Mouse (Mus musculus) heart, embryonic 15.5 days (tissue): Measurements from ENCODE around the gene Atg2a. TPM values are rescaled to one million over a fixed set of nuclear protein-coding genes. Genes with fewer than 3 reads are reported as not detected.
A peak's percentile ranks its signal among the peaks of the same experiment; 100 is the strongest.

Experiments used
- ATAC-seq: fragments of 200-750 bp; cut with Nextera tagmentation; replicated peaks from 2 replicates; pipeline ENCODE4 v1.8.0; 2017; ENCODE audit warnings: low read depth, moderate TSS enrichment; ENCODE audit not compliant: insufficient number of reproducible peaks, insufficient read depth, low FRiP score
- H3K27ac ChIP-seq: fragments of 300-500 bp; sonication (generic); 2 replicates; pipeline ENCODE4 v1.5.1; 2015; ENCODE audit warnings: mild to moderate bottlenecking, inconsistent platforms
- H3K27me3 ChIP-seq: fragments of 300-500 bp; sonication (generic); 2 replicates; pipeline ENCODE4 v1.6.1; 2015; ENCODE audit warnings: inconsistent platforms
- H3K36me3 ChIP-seq: fragments of 300-500 bp; sonication (generic); 2 replicates; pipeline ENCODE4 v1.6.1; 2015; ENCODE audit warnings: mild to moderate bottlenecking, inconsistent platforms
- H3K4me1 ChIP-seq: fragments of 300-500 bp; sonication (generic); replicated peaks from 2 replicates; pipeline ENCODE4 v1.6.1; 2015; ENCODE audit warnings: inconsistent platforms
- H3K4me2 ChIP-seq: fragments of 300-500 bp; sonication (generic); 2 replicates; pipeline ENCODE4 v1.6.1; 2015; ENCODE audit warnings: inconsistent platforms, mild to moderate bottlenecking, moderate library complexity
- H3K4me3 ChIP-seq: fragments of 300-500 bp; sonication (generic); 2 replicates; pipeline ENCODE4 v1.5.1; 2015; ENCODE audit warnings: mild to moderate bottlenecking, inconsistent platforms
- H3K9ac ChIP-seq: fragments of 300-500 bp; sonication (generic); 2 replicates; pipeline ENCODE4 v1.6.1; 2015; ENCODE audit warnings: mild to moderate bottlenecking, inconsistent platforms
- H3K9me3 ChIP-seq: fragments of 300-500 bp; sonication (generic); replicated peaks from 2 replicates; pipeline ENCODE4 v1.6.1; 2016; ENCODE audit warnings: inconsistent platforms
- WGBS: fragments of 180-500 bp; shearing (Covaris S2); methylation state at CpG from one replicate; pipeline ENCODE4 v1.1.7; 2015; ENCODE audit warnings: mixed read lengths; 5-methylcytosine and 5-hydroxymethylcytosine counted together
- polyA plus RNA-seq: library from polyadenylated mRNA; unstranded; fragments of >200 nt; fragmentation: Nextera tagmentation; extraction: Ambion mirVana; gene quantifications from 2 replicates; pipeline ENCODE4 v1.2.1, GENCODE M21; 2015

Gene Atg2a
- polyA plus RNA-seq = 6.7 and 10.0 TPM in 2 replicates

DNA sequence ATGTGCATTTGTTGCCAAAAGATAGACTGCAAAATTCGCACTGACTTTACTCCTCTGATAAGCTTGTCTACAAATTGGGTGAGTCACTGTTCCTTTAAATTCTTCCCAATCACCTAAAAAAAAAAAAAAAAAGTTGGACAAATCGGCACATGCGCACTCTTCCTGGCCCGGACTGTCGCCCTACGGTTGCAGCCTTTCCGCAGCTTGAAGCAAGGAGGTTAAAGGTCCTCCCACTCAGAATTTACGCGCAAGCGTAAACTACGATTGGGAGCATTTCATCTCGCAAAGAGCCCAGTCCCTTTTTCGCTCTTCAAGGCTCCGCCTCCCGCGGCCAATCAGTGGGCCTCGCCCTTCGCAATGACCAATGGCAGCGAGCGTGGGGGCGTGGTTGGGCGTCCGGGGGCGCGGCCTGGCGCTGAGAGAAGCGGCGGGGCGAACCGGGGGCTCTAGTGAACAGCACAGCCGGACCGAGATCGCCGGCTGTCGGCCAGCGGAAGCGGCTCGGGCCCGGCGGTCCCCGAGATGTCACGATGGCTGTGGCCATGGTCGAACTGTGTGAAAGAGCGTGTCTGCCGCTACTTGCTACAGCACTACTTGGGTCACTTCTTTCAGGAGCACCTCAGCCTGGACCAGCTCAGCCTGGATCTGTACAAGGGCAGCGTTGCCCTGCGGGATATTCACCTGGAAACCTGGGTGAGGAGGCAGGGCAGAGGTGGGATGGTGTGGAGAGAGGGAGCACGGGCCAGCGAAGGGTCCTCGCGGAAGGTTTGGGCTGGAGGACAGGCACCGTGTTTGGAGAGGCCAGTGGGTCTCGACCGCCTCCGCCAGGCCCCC is at the start of gene Atg2a:
Gene Atg2a, plus strand, starts transcription at position 395 of the 834 bp plus-strand sequence.
- under 1% methylated on average over 55 of the region's 55 CpGs for WGBS

GRCm38 (mm10) chr19:6204265-6204664 is 37.2 kb upstream of the Atg2a start:
- H3K4me1 ChIP-seq = no peaks in the 10 kb centered on the region
- H3K27ac ChIP-seq = no peak overlapping the region
- no peaks in the 10 kb centered on the region for H3K9me3 ChIP-seq
- H3K4me3 ChIP-seq = no peak overlapping the region
- no peak overlapping the region for H3K4me2 ChIP-seq
- no peak overlapping the region for H3K9ac ChIP-seq
- no peaks in the 10 kb centered on the region for H3K36me3 ChIP-seq
- no peaks in the 10 kb centered on the region for H3K27me3 ChIP-seq
- no peak for ATAC-seq
- 69% methylated on average over 2 of the region's 2 CpGs for WGBS

More for the DNA sequence above, at the start of gene Atg2a:
- no peaks in the 10 kb centered on the region for H3K27me3 ChIP-seq
- H3K27ac ChIP-seq = peak within 1 kb of the TSS; percentile 84
- peak within 1 kb of the TSS; percentile 94 for H3K9ac ChIP-seq
- H3K9me3 ChIP-seq = no peaks in the 10 kb centered on the region
- peaks cover 18% of the 10 kb centered on the region for H3K4me1 ChIP-seq
- H3K36me3 ChIP-seq = peaks cover 17% of the 10 kb centered on the region
- H3K4me3 ChIP-seq = peak within 1 kb of the TSS; percentile 86
- peak within 1 kb of the TSS; percentile 92 for H3K4me2 ChIP-seq
- peak; percentile 92 for ATAC-seq

GRCm38 (mm10) chr19:6206716-6207115 is 34.8 kb upstream of the Atg2a start:
- Histone ChIP-seq H3K9ac (no peak overlapping the region), H3K36me3 (no peaks in the 10 kb centered on the region), H3K9me3 (no peaks in the 10 kb centered on the region), H3K27ac (no peak overlapping the region), H3K4me3 (no peak overlapping the region), H3K4me2 (no peak overlapping the region), H3K4me1 (no peaks in the 10 kb centered on the region), H3K27me3 (no peaks in the 10 kb centered on the region)
- no peak for ATAC-seq
- WGBS = 63% methylated on average over 5 of the region's 5 CpGs

GRCm38 (mm10) chr19:6216046-6216705 is 25.3 kb upstream of the Atg2a start:
- Histone ChIP-seq H3K36me3 (no peaks in the 10 kb centered on the region), H3K9me3 (no peaks in the 10 kb centered on the region), H3K27me3 (no peaks in the 10 kb centered on the region), H3K4me3 (no peak overlapping the region), H3K27ac (no peak overlapping the region), H3K4me1 (no peaks in the 10 kb centered on the region), H3K9ac (no peak overlapping the region), H3K4me2 (no peak overlapping the region)
- 72% methylated on average over 6 of the region's 6 CpGs for WGBS
- ATAC-seq = no peak

DNA sequence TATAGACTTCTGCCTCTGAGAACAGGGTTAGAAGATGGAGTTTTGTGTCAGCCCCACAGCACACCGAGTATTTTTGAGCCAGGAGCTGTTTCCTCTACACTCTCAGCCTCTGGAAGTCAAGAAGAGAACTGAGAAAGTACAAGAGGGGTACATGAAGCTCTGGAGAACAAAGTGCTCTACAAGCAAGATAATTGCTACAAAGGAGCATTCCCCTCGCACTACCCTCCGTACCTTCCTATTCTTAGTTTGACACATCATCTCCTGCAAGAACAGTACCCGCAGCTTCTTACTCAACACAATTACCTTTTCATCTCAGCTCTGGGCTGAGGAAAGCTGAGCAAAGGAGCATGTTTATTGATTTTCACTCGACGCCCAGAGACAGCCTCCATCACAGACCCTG is 22.9 kb upstream of the Atg2a start:
- no peak overlapping the region for H3K9ac ChIP-seq
- no peak for ATAC-seq
- no peaks in the 10 kb centered on the region for H3K27me3 ChIP-seq
- H3K9me3 ChIP-seq = no peaks in the 10 kb centered on the region
- H3K36me3 ChIP-seq = no peaks in the 10 kb centered on the region
- WGBS = 51% methylated on average over 6 of the region's 6 CpGs
- H3K4me2 ChIP-seq = no peak overlapping the region
- no peak overlapping the region for H3K4me3 ChIP-seq
- no peak overlapping the region for H3K27ac ChIP-seq
- no peaks in the 10 kb centered on the region for H3K4me1 ChIP-seq

DNA sequence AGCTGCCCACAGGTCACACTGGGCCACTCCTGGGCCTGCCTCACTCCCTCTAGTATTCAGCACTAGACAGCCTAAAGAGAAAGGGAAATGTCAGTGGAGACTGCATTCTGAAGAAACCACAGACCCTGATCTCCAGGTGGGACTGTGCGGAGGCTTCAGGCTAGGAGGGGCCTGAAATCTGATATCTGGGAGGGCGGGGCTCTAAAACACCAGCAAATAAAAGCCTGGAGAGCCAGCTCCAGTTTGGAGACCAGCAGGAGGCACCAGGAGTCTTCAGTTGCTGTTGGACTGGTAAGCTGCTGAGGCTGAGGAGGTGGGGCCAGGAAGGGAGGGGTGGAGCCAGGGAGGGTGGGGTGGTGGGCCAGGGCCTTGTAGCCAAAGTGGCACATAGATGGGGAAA is 15.3 kb upstream of the Atg2a start, which contains the start of gene Gpha2:
Gene Gpha2, plus strand, starts transcription at position 246 of the 400 bp plus-strand sequence.
- 35% methylated on average over 2 of the region's 2 CpGs for WGBS
- H3K4me3 ChIP-seq = no peak within 1 kb of the TSS
- H3K9ac ChIP-seq = no peak within 1 kb of the TSS

GRCm38 (mm10) chr19:6226763-6227162 is 14.7 kb upstream of the Atg2a start:
- no peak overlapping the region for H3K4me3 ChIP-seq
- peaks cover 33% of the 10 kb centered on the region for H3K36me3 ChIP-seq
- no peak overlapping the region for H3K27ac ChIP-seq
- no peak overlapping the region for H3K9ac ChIP-seq
- H3K27me3 ChIP-seq = no peaks in the 10 kb centered on the region
- no peak for ATAC-seq
- H3K4me1 ChIP-seq = no peaks in the 10 kb centered on the region
- H3K9me3 ChIP-seq = no peaks in the 10 kb centered on the region
- WGBS = 87% methylated on average over 14 of the region's 14 CpGs
- H3K4me2 ChIP-seq = no peak overlapping the region

More for the DNA sequence above, 15.3 kb upstream of the Atg2a start, which contains the start of gene Gpha2:
- Histone ChIP-seq H3K4me2 (no peak within 1 kb of the TSS), H3K27ac (no peak within 1 kb of the TSS), H3K9me3 (no peaks in the 10 kb centered on the region), H3K36me3 (peaks cover 27% of the 10 kb centered on the region), H3K27me3 (no peaks in the 10 kb centered on the region), H3K4me1 (no peaks in the 10 kb centered on the region)
- no peak for ATAC-seq

DNA sequence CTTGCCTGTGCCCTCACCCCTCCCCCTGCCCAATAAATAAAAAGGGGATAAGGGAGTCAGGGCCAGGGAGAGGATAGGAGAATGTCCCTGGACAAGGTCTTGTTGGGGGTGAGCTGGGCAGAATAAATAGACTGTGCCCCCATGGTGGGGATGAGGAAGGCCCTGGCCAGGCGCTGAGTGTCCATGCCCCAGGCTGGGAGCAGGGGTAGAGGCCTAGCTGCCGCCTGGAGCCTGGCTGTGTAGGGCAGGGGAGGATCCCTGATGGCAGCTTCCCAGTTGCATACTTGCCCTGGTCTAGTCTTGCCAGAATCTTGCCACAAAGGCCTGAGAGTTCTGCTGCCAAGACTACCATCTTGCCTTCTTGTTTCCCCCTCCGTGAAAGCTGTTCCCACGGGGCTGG is 13.6 kb upstream of the Atg2a start:
- H3K4me3 ChIP-seq = no peak overlapping the region
- no peaks in the 10 kb centered on the region for H3K4me1 ChIP-seq
- no peak overlapping the region for H3K4me2 ChIP-seq
- no peak overlapping the region for H3K27ac ChIP-seq
- no peaks in the 10 kb centered on the region for H3K9me3 ChIP-seq
- no peak overlapping the region for H3K9ac ChIP-seq
- WGBS = 92% methylated on average over 4 of the region's 4 CpGs
- no peaks in the 10 kb centered on the region for H3K27me3 ChIP-seq
- H3K36me3 ChIP-seq = peaks cover 42% of the 10 kb centered on the region
- no peak for ATAC-seq

DNA sequence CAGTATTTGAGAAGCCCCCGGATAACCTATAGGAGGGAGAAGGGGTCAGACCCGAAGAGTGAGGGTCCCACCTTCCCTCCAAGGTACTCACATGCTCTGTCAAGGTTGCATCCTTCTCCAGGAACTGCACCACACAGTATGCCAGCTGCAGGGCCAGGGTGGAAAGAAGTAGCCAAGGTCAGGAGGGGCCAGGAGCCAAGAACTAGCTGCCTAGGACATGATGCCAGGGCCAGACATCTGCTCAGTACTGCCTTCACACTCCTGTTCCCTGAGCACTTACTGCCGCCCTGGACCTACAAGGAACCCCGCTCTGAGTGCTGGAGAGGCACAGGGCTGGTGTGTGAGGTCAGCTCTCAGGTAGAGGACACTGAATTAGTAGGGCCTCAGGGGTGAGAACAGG is 11.1 kb upstream of the Atg2a start:
- Histone ChIP-seq H3K27me3 (no peaks in the 10 kb centered on the region), H3K9me3 (no peaks in the 10 kb centered on the region), H3K36me3 (peaks cover 45% of the 10 kb centered on the region), H3K4me3 (no peak overlapping the region), H3K4me1 (peaks cover 17% of the 10 kb centered on the region), H3K27ac (no peak overlapping the region), H3K4me2 (no peak overlapping the region), H3K9ac (no peak overlapping the region)
- ATAC-seq = no peak
- WGBS = 84% methylated on average over 4 of the region's 4 CpGs

DNA sequence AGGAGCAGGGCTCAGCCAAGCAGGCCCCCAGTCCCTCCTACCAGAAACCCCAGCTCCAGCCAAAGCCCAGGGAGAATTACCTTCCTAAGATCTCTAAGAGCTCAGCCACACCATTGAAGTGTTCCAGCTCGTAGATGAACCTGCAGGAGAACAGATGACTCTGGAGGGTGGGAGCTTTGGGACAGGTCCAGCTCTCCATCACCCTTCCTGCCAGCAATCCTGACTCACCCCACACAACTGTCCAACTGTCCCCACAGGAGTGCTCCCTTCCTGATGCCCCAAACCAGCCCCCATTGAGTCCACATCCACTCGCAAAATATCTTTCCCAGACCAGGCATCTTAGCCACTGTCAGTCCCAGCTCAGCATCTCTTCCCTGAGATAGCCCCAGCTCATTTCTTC is 10.4 kb upstream of the Atg2a start:
- peaks cover 45% of the 10 kb centered on the region for H3K36me3 ChIP-seq
- no peak for ATAC-seq
- H3K27ac ChIP-seq = no peak overlapping the region
- 76% methylated on average over 2 of the region's 2 CpGs for WGBS
- H3K9me3 ChIP-seq = no peaks in the 10 kb centered on the region
- H3K4me1 ChIP-seq = peaks cover 17% of the 10 kb centered on the region
- no peak overlapping the region for H3K4me3 ChIP-seq
- H3K9ac ChIP-seq = no peak overlapping the region
- no peak overlapping the region for H3K4me2 ChIP-seq
- no peaks in the 10 kb centered on the region for H3K27me3 ChIP-seq

GRCm38 (mm10) chr19:6233647-6234046 is 7.8 kb upstream of the Atg2a start:
- ATAC-seq = no peak
- WGBS = 82% methylated on average over 16 of the region's 16 CpGs
- no peak overlapping the region for H3K4me3 ChIP-seq
- no peak overlapping the region for H3K27ac ChIP-seq
- no peaks in the 10 kb centered on the region for H3K27me3 ChIP-seq
- 0 out of 2 replicates have a peak overlapping the region, but pooled peaks have one; percentile 87 for H3K4me2 ChIP-seq
- H3K9me3 ChIP-seq = no peaks in the 10 kb centered on the region
- no peak overlapping the region for H3K9ac ChIP-seq
- H3K36me3 ChIP-seq = peaks cover 34% of the 10 kb centered on the region
- peaks cover 23% of the 10 kb centered on the region for H3K4me1 ChIP-seq
